Mouse (Mus musculus): ENCODE results near the gene Cfap73.

DNA sequence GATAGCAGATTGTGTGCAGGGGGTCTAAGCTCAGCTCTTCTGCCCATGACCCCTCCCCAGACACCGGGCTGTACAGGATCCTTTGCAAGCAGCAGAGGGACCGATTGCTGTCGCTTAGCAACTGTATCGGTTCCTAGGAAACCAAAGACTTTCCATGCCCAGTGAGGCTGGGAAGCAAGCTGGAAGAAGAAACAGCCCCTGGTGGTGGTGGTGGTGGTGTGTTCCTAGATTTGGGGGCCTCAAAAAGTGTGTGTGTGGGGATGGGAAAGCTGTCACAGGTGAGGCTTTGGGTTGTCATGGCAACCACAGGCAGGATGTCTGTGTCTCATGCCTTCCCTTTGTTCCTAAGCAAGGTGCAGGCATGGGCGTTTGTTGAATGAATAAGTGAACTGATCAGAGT lies 26.8 kb upstream of the Cfap73 start:
- TF ChIP-seq TAL1 (IDR thresholded peaks at IDR 0.05; ENCODE audit: low read length) (no peak), GATA1 (IDR thresholded peaks at IDR 0.05; ENCODE audit: low read length) (no peak)
